Mouse (Mus musculus) hindbrain, embryonic 14.5 days (tissue): ENCODE results near the gene Romo1. TPM values are rescaled to one million over a fixed set of nuclear protein-coding genes. Genes with fewer than 3 reads are reported as not detected.
A peak's percentile ranks its signal among the peaks of the same experiment; 100 is the strongest.
"Not testable (repeated sequence)": the region's sequence is repeated elsewhere in the genome, so short reads cannot be mapped to it uniquely, and the experiment has no call there.

Experiments
- ATAC-seq: fragments of 200-750 bp; cut with Nextera tagmentation; 2 replicates; pipeline ENCODE4 v1.8.0; 2017; ENCODE audit warnings: moderate number of reproducible peaks, mild to moderate bottlenecking, moderate TSS enrichment, moderate library complexity; ENCODE audit not compliant: low FRiP score
- DNase-seq: peaks from one replicate; pipeline ENCODE4 v3.0.0-alpha.2; 2015; ENCODE audit warnings: low spot score
- H3K27ac ChIP-seq: fragments of 300-500 bp; sonication (generic); 2 replicates; pipeline ENCODE4 v1.5.1; 2014; ENCODE audit warnings: mild to moderate bottlenecking, moderate library complexity
- H3K27me3 ChIP-seq: fragments of 300-500 bp; sonication (generic); 2 replicates; pipeline ENCODE4 v1.6.1; 2014; ENCODE audit warnings: mild to moderate bottlenecking, low read length, mixed read lengths; ENCODE audit not compliant: control insufficient read depth, insufficient read depth
- H3K36me3 ChIP-seq: fragments of 300-500 bp; sonication (generic); replicated peaks from 2 replicates; pipeline ENCODE4 v1.6.1; 2014; ENCODE audit not compliant: control insufficient read depth, insufficient read depth
- H3K4me1 ChIP-seq: fragments of 300-500 bp; sonication (generic); replicated peaks from 2 replicates; pipeline ENCODE4 v1.6.1; 2014; ENCODE audit warnings: antibody characterized with exemption, low read length, mixed read lengths; ENCODE audit not compliant: control insufficient read depth, insufficient read depth
- H3K4me2 ChIP-seq: fragments of 300-500 bp; sonication (generic); replicated peaks from 2 replicates; pipeline ENCODE4 v1.6.1; 2014; ENCODE audit warnings: mild to moderate bottlenecking, moderate library complexity
- H3K4me3 ChIP-seq: fragments of 300-500 bp; sonication (generic); replicated peaks from 2 replicates; pipeline ENCODE4 v1.5.1; 2014; ENCODE audit warnings: mild to moderate bottlenecking, low read length
- H3K9ac ChIP-seq: fragments of 300-500 bp; sonication (generic); 2 replicates; pipeline ENCODE4 v1.6.1; 2014
- H3K9me3 ChIP-seq: fragments of 300-500 bp; sonication (generic); 2 replicates; pipeline ENCODE4 v1.6.1; 2016; ENCODE audit warnings: low read length; ENCODE audit not compliant: control insufficient read depth
- WGBS: fragments of 180-500 bp; shearing (Covaris S2); extraction: QIAGEN DNeasy Blood & Tissue Kit; methylation state at CpG from one replicate; pipeline ENCODE4 v1.1.7; 2014; 5-methylcytosine and 5-hydroxymethylcytosine counted together
- polyA plus RNA-seq: library from polyadenylated mRNA; unstranded; fragments of >200 nt; fragmentation: Nextera tagmentation; extraction: Ambion mirVana; gene quantifications from 2 replicates; pipeline ENCODE4 v1.2.1, GENCODE M21; 2014

Gene Romo1
- 446 and 540 TPM in 2 replicates for polyA plus RNA-seq

GRCm38 (mm10) chr2:156143953-156144724 is at the start of gene Romo1, which contains the start of gene Nfs1:
TSS of gene Romo1 (plus strand) at chr2:156144039.
TSS of gene Nfs1 (minus strand) at chr2:156144186.
- Histone ChIP-seq H3K27me3 (no peaks in the 10 kb centered on the region), H3K4me2 (peak within 1 kb of the TSS; percentile 72), H3K27ac (peak within 1 kb of the TSS; percentile 94), H3K4me1 (peaks cover 18% of the 10 kb centered on the region), H3K36me3 (peaks cover 34% of the 10 kb centered on the region), H3K4me3 (peak within 1 kb of the TSS; percentile 80), H3K9ac (peak within 1 kb of the TSS; percentile 88), H3K9me3 (no peaks in the 10 kb centered on the region)
- ATAC-seq = peak; percentile 99
- WGBS = under 1% methylated on average over 69 of the region's 70 CpGs
- peak; percentile 96 for DNase-seq

GRCm38 (mm10) chr2:156110627-156111357 is 33.0 kb upstream of the Romo1 start:
- Histone ChIP-seq H3K4me2 (peak overlapping the region; percentile 66), H3K27me3 (no peaks in the 10 kb centered on the region), H3K4me1 (peaks cover 19% of the 10 kb centered on the region), H3K9me3 (no peaks in the 10 kb centered on the region), H3K9ac (peak overlapping the region; percentile 93), H3K4me3 (peak overlapping the region; percentile 62), H3K27ac (peak overlapping the region; percentile 92), H3K36me3 (0 out of 2 replicates have a peak, but pooled peaks cover 3% of the 10 kb centered on the region)
- ATAC-seq (peak; percentile 78), DNase-seq (peak; percentile 48)
- under 1% methylated on average over 16 of the region's 16 CpGs for WGBS

GRCm38 (mm10) chr2:156111358-156112079 is 32.3 kb upstream of the Romo1 start, which contains the start of the genes Cpne1 and Rbm12:
TSS of gene Cpne1 (minus strand) at chr2:156111965.
TSS of gene Rbm12 (minus strand) at chr2:156111978.
- Histone ChIP-seq H3K4me2 (peak within 1 kb of the TSS; percentile 66), H3K27me3 (no peaks in the 10 kb centered on the region), H3K36me3 (no peaks in the 10 kb centered on the region), H3K4me1 (peaks cover 19% of the 10 kb centered on the region), H3K4me3 (peak within 1 kb of the TSS; percentile 62), H3K9me3 (no peaks in the 10 kb centered on the region), H3K27ac (peak within 1 kb of the TSS; percentile 92), H3K9ac (peak within 1 kb of the TSS; percentile 93)
- ATAC-seq = peak; percentile 95
- WGBS = under 1% methylated on average over 71 of the region's 74 CpGs
- peak; percentile 95 for DNase-seq

GRCm38 (mm10) chr2:156112080-156112423 is 31.8 kb upstream of the Romo1 start:
- H3K9ac ChIP-seq = peak overlapping the region; percentile 93
- H3K27ac ChIP-seq = peak overlapping the region; percentile 92
- ATAC-seq, DNase-seq, H3K9me3 ChIP-seq, H3K27me3 ChIP-seq, H3K36me3 ChIP-seq: not testable (repeated sequence)
- 22% methylated on average over 5 of the region's 5 CpGs for WGBS
- peak overlapping the region; percentile 66 for H3K4me2 ChIP-seq
- peak overlapping the region; percentile 62 for H3K4me3 ChIP-seq
- peaks cover 19% of the 10 kb centered on the region for H3K4me1 ChIP-seq

GRCm38 (mm10) chr2:156119566-156119965 is 24.3 kb upstream of the Romo1 start:
- DNase-seq = no peak
- H3K4me1 ChIP-seq = no peaks in the 10 kb centered on the region
- H3K4me2 ChIP-seq = no peak overlapping the region
- peaks cover 14% of the 10 kb centered on the region for H3K36me3 ChIP-seq
- no peak overlapping the region for H3K4me3 ChIP-seq
- ATAC-seq = no peak
- no peak overlapping the region for H3K9ac ChIP-seq
- H3K9me3 ChIP-seq = no peaks in the 10 kb centered on the region
- no peaks in the 10 kb centered on the region for H3K27me3 ChIP-seq
- H3K27ac ChIP-seq = no peak overlapping the region

- H3K9me3 ChIP-seq = no peaks in the 10 kb centered on the region
- no peaks in the 10 kb centered on the region for H3K4me1 ChIP-seq
- H3K27me3 ChIP-seq = no peaks in the 10 kb centered on the region
- H3K4me2 ChIP-seq = no peak overlapping the region
- DNase-seq (no peak), ATAC-seq (no peak)
- 98% methylated on average over 5 of the region's 5 CpGs for WGBS
- H3K4me3 ChIP-seq = no peak overlapping the region
- no peak overlapping the region for H3K9ac ChIP-seq
- H3K36me3 ChIP-seq = peaks cover 24% of the 10 kb centered on the region
- H3K27ac ChIP-seq = no peak overlapping the region
These were observed 20.1 kb upstream of the Romo1 start for GRCm38 (mm10) chr2:156123731-156124130.

- Histone ChIP-seq H3K4me2 (no peak within 1 kb of the TSS), H3K4me3 (no peak within 1 kb of the TSS), H3K36me3 (peaks cover 35% of the 10 kb centered on the region), H3K27me3 (no peaks in the 10 kb centered on the region), H3K27ac (no peak within 1 kb of the TSS), H3K9me3 (no peaks in the 10 kb centered on the region), H3K9ac (no peak within 1 kb of the TSS), H3K4me1 (no peaks in the 10 kb centered on the region)
- ATAC-seq (no peak), DNase-seq (no peak)
- WGBS = 93% methylated on average over 5 of the region's 5 CpGs
These were observed 16.8 kb upstream of the Romo1 start, which contains the start of gene Gm28036 for GRCm38 (mm10) chr2:156126992-156127391. TSS of gene Gm28036 (minus strand) at chr2:156127092.

- peaks cover 25% of the 10 kb centered on the region for H3K36me3 ChIP-seq
- H3K27ac ChIP-seq = no peak overlapping the region
- 88% methylated on average over 5 of the region's 5 CpGs for whole genome bisulfite sequencing
- H3K27me3 ChIP-seq = no peaks in the 10 kb centered on the region
- H3K4me1 ChIP-seq = no peaks in the 10 kb centered on the region
- H3K9ac ChIP-seq = no peak overlapping the region
- ATAC-seq (no peak), DNase-seq (no peak)
- H3K4me2 ChIP-seq = no peak overlapping the region
- H3K4me3 ChIP-seq = no peak overlapping the region
- H3K9me3 ChIP-seq = no peaks in the 10 kb centered on the region
These were observed 9.7 kb upstream of the Romo1 start for GRCm38 (mm10) chr2:156134161-156134560.

GRCm38 (mm10) chr2:156135695-156136094 is 8.1 kb upstream of the Romo1 start:
- no peak overlapping the region for H3K4me3 ChIP-seq
- WGBS = 91% methylated on average over 6 of the region's 6 CpGs

More at GRCm38 (mm10) chr2:156135695-156136094, 8.1 kb upstream of the Romo1 start:
- Histone ChIP-seq H3K4me1 (no peaks in the 10 kb centered on the region), H3K36me3 (peaks cover 24% of the 10 kb centered on the region), H3K27me3 (no peaks in the 10 kb centered on the region), H3K4me2 (no peak overlapping the region), H3K9me3 (no peaks in the 10 kb centered on the region), H3K9ac (no peak overlapping the region), H3K27ac (no peak overlapping the region)
- no peak for ATAC-seq
- no peak for DNase-seq
